Mouse (Mus musculus): Measurements from ENCODE around the gene Nim1k.

Gene Nim1k

GRCm38 (mm10) chr13:119755681-119756471 lies at the start of gene Nim1k:
Nim1k (minus strand) TSS chr13:119755882.
- DNase-seq (ENCODE audit: low spot score), result peak; percentile 59

GRCm38 (mm10) chr13:119797656-119798055 lies 42.0 kb upstream of the Nim1k start:
- no peak for DNase-seq (ENCODE audit: low spot score)

- no peak for DNase-seq (ENCODE audit: low spot score)
Measured at GRCm38 (mm10) chr13:119792791-119793404, 37.2 kb upstream of the Nim1k start.

- DNase-seq (ENCODE audit: low spot score), result no peak
Measured at GRCm38 (mm10) chr13:119791580-119792135, 36.0 kb upstream of the Nim1k start.

GRCm38 (mm10) chr13:119790761-119791579 lies 35.3 kb upstream of the Nim1k start, which contains the start of gene Zfp131:
Zfp131 (minus strand) TSS chr13:119790889.
- DNase-seq (ENCODE audit: low spot score), result peak; percentile 92

- peak; percentile 57 for DNase-seq (ENCODE audit: low spot score)
Measured at GRCm38 (mm10) chr13:119789851-119790717, 34.4 kb upstream of the Nim1k start.

- no peak for DNase-seq (ENCODE audit: low spot score)
Measured at GRCm38 (mm10) chr13:119783581-119783980, 27.9 kb upstream of the Nim1k start.

- no peak for DNase-seq (ENCODE audit: low spot score)
Measured at GRCm38 (mm10) chr13:119768541-119768940, 12.9 kb upstream of the Nim1k start.

- DNase-seq (ENCODE audit: low spot score), result no peak
Measured at GRCm38 (mm10) chr13:119766480-119766879, 10.8 kb upstream of the Nim1k start.

GRCm38 (mm10) chr13:119756831-119757230 lies 1.1 kb upstream of the Nim1k start:
- no peak for DNase-seq (ENCODE audit: low spot score)

GRCm38 (mm10) chr13:119755141-119755547 lies 538 bp downstream of the Nim1k start:
- DNase-seq (ENCODE audit: low spot score), result no peak

- no peak for DNase-seq (ENCODE audit: low spot score)
Measured at GRCm38 (mm10) chr13:119754635-119755020, 1.1 kb downstream of the Nim1k start.

- DNase-seq (ENCODE audit: low spot score), result no peak
Measured at GRCm38 (mm10) chr13:119753859-119754634, 1.6 kb downstream of the Nim1k start.

- no peak for DNase-seq (ENCODE audit: low spot score)
Measured at GRCm38 (mm10) chr13:119746930-119747329, 8.8 kb downstream of the Nim1k start.

GRCm38 (mm10) chr13:119743470-119743869 lies 12.2 kb downstream of the Nim1k start:
- no peak for DNase-seq (ENCODE audit: low spot score)

GRCm38 (mm10) chr13:119742711-119743415 lies 12.8 kb downstream of the Nim1k start:
- DNase-seq (ENCODE audit: low spot score), result no peak

- no peak for DNase-seq (ENCODE audit: low spot score)
Measured at GRCm38 (mm10) chr13:119741390-119742237, 14.1 kb downstream of the Nim1k start.

- DNase-seq (ENCODE audit: low spot score), result no peak
Measured at GRCm38 (mm10) chr13:119731448-119731847, 24.2 kb downstream of the Nim1k start.

GRCm38 (mm10) chr13:119729406-119729805 lies 26.3 kb downstream of the Nim1k start:
- DNase-seq (ENCODE audit: low spot score), result no peak
